Mouse (Mus musculus): ENCODE results near the gene Spon1.

- TF ChIP-seq CTCF (IDR thresholded peaks at IDR 0.05; ENCODE audit: low read depth) (no peak), EP300 (IDR thresholded peaks at IDR 0.05; ENCODE audit: low read depth) (no peak)
Measured at GRCm38 (mm10) chr7:113877451-113877850, 111.7 kb downstream of the Spon1 start.
